Mouse (Mus musculus) spleen, postnatal 0 days (tissue): ENCODE measurements around the gene Ggcx. TPM values are rescaled to one million over a fixed set of nuclear protein-coding genes. Genes with fewer than 3 reads are reported as not detected.

Experiments used
- polyA plus RNA-seq: library from polyadenylated mRNA; unstranded; fragments of >200 nt; fragmentation: Nextera tagmentation; extraction: Ambion mirVana; gene quantifications from 2 replicates; pipeline ENCODE4 v1.2.1, GENCODE M21; 2015

Ggcx gene
- polyA plus RNA-seq, result 5.0 and 6.3 TPM in 2 replicates

GRCm38 (mm10) chr6:72414076-72414756, at the start of gene Ggcx:
Gene Ggcx (plus strand): TSS chr6:72414308.

GRCm38 (mm10) chr6:72366844-72367443, 47.2 kb upstream of the Ggcx start, which contains the start of gene Rnf181:
Gene Rnf181 (minus strand): TSS chr6:72366956.

GRCm38 (mm10) chr6:72380131-72380770, 33.9 kb upstream of the Ggcx start, which contains the start of gene Vamp5:
Gene Vamp5 (minus strand): TSS chr6:72380468.

GRCm38 (mm10) chr6:72389941-72390771, 24.0 kb upstream of the Ggcx start, which contains the start of gene Vamp8:
Gene Vamp8 (minus strand): TSS chr6:72390703.

GRCm38 (mm10) chr6:72439355-72440185, 25.5 kb downstream of the Ggcx start, which contains the start of gene Mat2a:
Gene Mat2a (minus strand): TSS chr6:72439558.

Other genes with a start within 250 kb of the Ggcx start
- gene Atoh8, start 178.7 kb upstream of the Ggcx start, polyA plus RNA-seq, result 5.0 and 6.9 TPM in 2 replicates
- 0.13 TPM in 1 of 2 replicates, not detected in the other for gene Sftpb, start 109.7 kb upstream of the Ggcx start, polyA plus RNA-seq
- 38.3 and 41.3 TPM in 2 replicates for gene Usp39, start 69.1 kb upstream of the Ggcx start, polyA plus RNA-seq
- gene 0610030E20Rik, start 67.0 kb upstream of the Ggcx start, polyA plus RNA-seq, result 18.5 and 20.1 TPM in 2 replicates
- 4.1 and 7.1 TPM in 2 replicates for gene Tmem150a, start 58.9 kb upstream of the Ggcx start, polyA plus RNA-seq
- 94.7 and 102 TPM in 2 replicates for gene Rnf181, start 47.4 kb upstream of the Ggcx start, polyA plus RNA-seq
- gene Vamp5, start 33.8 kb upstream of the Ggcx start, polyA plus RNA-seq, result 187 and 196 TPM in 2 replicates
- 321 and 342 TPM in 2 replicates for gene Vamp8, start 23.6 kb upstream of the Ggcx start, polyA plus RNA-seq
- 223 and 226 TPM in 2 replicates for gene Mat2a, start 25.2 kb downstream of the Ggcx start, polyA plus RNA-seq
- gene Sh2d6, start 107.4 kb downstream of the Ggcx start, polyA plus RNA-seq, result 0.16 TPM in 1 of 2 replicates, not detected in the other
- gene Capg, start 130.1 kb downstream of the Ggcx start, polyA plus RNA-seq, result 55.0 and 71.7 TPM in 2 replicates
- gene Elmod3, start 184.1 kb downstream of the Ggcx start, polyA plus RNA-seq, result 5.3 and 5.7 TPM in 2 replicates
- gene Retsat, start 184.2 kb downstream of the Ggcx start, polyA plus RNA-seq, result 12.4 and 13.9 TPM in 2 replicates
- gene Tgoln1, start 202.7 kb downstream of the Ggcx start, polyA plus RNA-seq, result 14.3 and 15.6 TPM in 2 replicates